Mouse (Mus musculus) ES-E14 (cell line): ENCODE results near the gene Cltrn. TPM values are rescaled to one million over a fixed set of nuclear protein-coding genes. Genes with fewer than 3 reads are reported as not detected.

Experiments used
- DNase-seq: peaks from one replicate; pipeline ENCODE4 v3.0.0-alpha.2; 2013; ENCODE audit warnings: low read depth, low spot score
- H3K27ac ChIP-seq: 2 replicates; pipeline ENCODE4 v1.5.1; 2012; ENCODE audit warnings: low read depth, mild to moderate bottlenecking, low read length, moderate library complexity, mixed read lengths; ENCODE audit not compliant: poor library complexity, insufficient read depth, severe bottlenecking
- H3K36me3 ChIP-seq: 2 replicates; pipeline ENCODE4 v1.6.1; 2012; ENCODE audit warnings: mild to moderate bottlenecking, low read length, moderate library complexity, mixed read lengths; ENCODE audit not compliant: control insufficient read depth, poor library complexity, insufficient read depth, severe bottlenecking
- H3K4me1 ChIP-seq, 2 experiments: fragments of 150-350 bp in 1 of 2; sonication (generic) in 1 of 2; 2 replicates each; pipeline ENCODE4 v1.6.1; 2012; ENCODE audit warnings: low read length in 2 of 2, mild to moderate bottlenecking in 1 of 2, mixed read lengths in 1 of 2; ENCODE audit not compliant: control insufficient read depth in 2 of 2, insufficient read depth in 2 of 2, poor library complexity in 1 of 2
- H3K4me3 ChIP-seq, 2 experiments: fragments of 150-350 bp in 1 of 2; sonication (generic) in 1 of 2; 2 replicates each; pipeline ENCODE4 v1.5.1; 2012; ENCODE audit warnings: low read length in 2 of 2, low read depth in 1 of 2, mild to moderate bottlenecking in 1 of 2, mixed read lengths in 1 of 2; ENCODE audit not compliant: insufficient read depth in 1 of 2, poor library complexity in 1 of 2, severe bottlenecking in 1 of 2
- H3K9ac ChIP-seq: 2 replicates; pipeline ENCODE4 v1.6.1; 2012; ENCODE audit warnings: low read depth, mild to moderate bottlenecking, low read length, mixed read lengths; ENCODE audit not compliant: poor library complexity, insufficient read depth, severe bottlenecking
- H3K9me3 ChIP-seq: fragments of 150-350 bp; sonication (generic); 2 replicates; pipeline ENCODE4 v1.6.1; 2012; ENCODE audit warnings: low read depth, mild to moderate bottlenecking, low read length; ENCODE audit not compliant: control insufficient read depth, insufficient read depth
- CHD2 ChIP-seq: IDR thresholded peaks from 2 replicates; pipeline ENCODE4 v1.6.1; 2014; ENCODE audit warnings: mild to moderate bottlenecking, low read depth, low read length, inconsistent platforms
- HCFC1 ChIP-seq: IDR thresholded peaks from 2 replicates; pipeline ENCODE4 v1.6.1; 2012; ENCODE audit warnings: low read length, inconsistent platforms, borderline replicate concordance; ENCODE audit not compliant: insufficient read depth
- MAFK ChIP-seq: IDR thresholded peaks from 2 replicates; pipeline ENCODE4 v1.6.1; 2014; ENCODE audit warnings: mild to moderate bottlenecking, low read depth, low read length, inconsistent platforms; ENCODE audit not compliant: insufficient read depth
- ZC3H11A ChIP-seq: IDR thresholded peaks from 2 replicates; pipeline ENCODE4 v1.6.1; 2012; ENCODE audit warnings: low read depth, mild to moderate bottlenecking, inconsistent platforms, low read length, borderline replicate concordance
- ZNF384 ChIP-seq: IDR thresholded peaks from 2 replicates; pipeline ENCODE4 v1.6.1; 2012; ENCODE audit warnings: low read depth, low read length, inconsistent platforms
- in situ Hi-C, 2 experiments: fragments of 600-800 bp; cut with MboI; formaldehyde crosslinking; loops; one replicate each; pipeline ENCODE4 v1.15.1; 2025; ENCODE audit warnings: low sequenced_read_pairs in 2 of 2, inconsistent platforms in 1 of 2; ENCODE audit not compliant: unreplicated experiment in 2 of 2
- total RNA-seq: library from RNA; depleted of rRNA; stranded (reverse); fragments of 300-350 nt; gene quantifications from 2 replicates; pipeline ENCODE4 v1.2.3, GENCODE M21; 2012

The Cltrn gene
- total RNA-seq, 1 experiment = not detected

DNA sequence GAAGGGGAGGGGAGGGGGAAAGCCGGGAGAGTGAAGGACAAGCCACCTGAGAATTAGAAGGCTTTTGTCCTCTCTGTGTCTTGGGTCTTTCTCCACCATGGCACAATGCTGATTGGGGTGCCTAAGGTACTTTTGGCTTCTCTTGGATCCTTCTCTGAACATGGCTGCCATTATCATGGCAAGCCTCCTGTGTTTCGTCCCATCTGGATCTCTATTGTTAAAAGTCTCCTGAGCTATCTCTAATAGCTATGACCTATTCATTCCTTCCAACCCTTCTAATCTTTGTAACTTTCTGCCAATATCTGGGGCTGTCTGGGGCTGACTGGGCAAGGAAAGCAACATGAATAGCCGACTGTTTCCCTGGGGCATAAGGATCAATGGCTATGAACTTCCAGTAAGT lies 30.1 kb upstream of the Cltrn start:
- DNase-seq = no peak
- no peak for TF ChIP-seq HCFC1
- no peak for TF ChIP-seq ZC3H11A
- TF ChIP-seq ZNF384 = no peak
- no peak for TF ChIP-seq MAFK
- TF ChIP-seq CHD2 = no peak
- H3K9me3 ChIP-seq = no peaks in the 10 kb centered on the region
- in situ Hi-C loops = no loop called here
- H3K36me3 ChIP-seq = no peaks in the 10 kb centered on the region
- H3K4me3 ChIP-seq = no peak overlapping the region
- H3K9ac ChIP-seq = no peak overlapping the region
- H3K27ac ChIP-seq = no peak overlapping the region
- no peaks in the 10 kb centered on the region for H3K4me1 ChIP-seq

DNA sequence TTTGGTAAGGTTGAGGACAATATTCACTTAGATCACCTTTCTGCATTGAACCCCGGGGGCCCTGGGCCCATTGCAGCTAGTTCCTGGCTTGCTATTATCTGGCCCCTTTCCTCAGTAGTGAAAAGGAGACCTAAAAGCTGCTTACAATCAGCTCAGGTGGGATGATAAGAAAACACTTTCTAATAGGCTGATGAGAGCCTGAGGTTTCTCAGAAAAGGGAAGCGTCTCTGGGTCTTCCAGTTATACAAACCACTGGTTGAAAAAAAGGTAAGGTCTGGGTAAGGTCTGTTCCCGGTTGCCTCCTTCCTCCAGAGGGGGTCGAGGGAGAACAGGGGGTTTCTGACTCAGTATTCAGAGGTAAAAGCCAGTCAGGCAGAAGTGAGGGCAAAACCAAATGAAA lies 29.6 kb upstream of the Cltrn start:
- in situ Hi-C loops = no loop called here
- H3K27ac ChIP-seq = no peak overlapping the region
- no peaks in the 10 kb centered on the region for H3K4me1 ChIP-seq
- H3K36me3 ChIP-seq = no peaks in the 10 kb centered on the region
- H3K9me3 ChIP-seq = no peaks in the 10 kb centered on the region
- no peak for TF ChIP-seq ZC3H11A
- TF ChIP-seq CHD2 = no peak
- no peak for TF ChIP-seq HCFC1
- no peak for TF ChIP-seq MAFK
- TF ChIP-seq ZNF384 = no peak
- H3K4me3 ChIP-seq = no peak overlapping the region
- H3K9ac ChIP-seq = no peak overlapping the region
- no peak for DNase-seq

DNA sequence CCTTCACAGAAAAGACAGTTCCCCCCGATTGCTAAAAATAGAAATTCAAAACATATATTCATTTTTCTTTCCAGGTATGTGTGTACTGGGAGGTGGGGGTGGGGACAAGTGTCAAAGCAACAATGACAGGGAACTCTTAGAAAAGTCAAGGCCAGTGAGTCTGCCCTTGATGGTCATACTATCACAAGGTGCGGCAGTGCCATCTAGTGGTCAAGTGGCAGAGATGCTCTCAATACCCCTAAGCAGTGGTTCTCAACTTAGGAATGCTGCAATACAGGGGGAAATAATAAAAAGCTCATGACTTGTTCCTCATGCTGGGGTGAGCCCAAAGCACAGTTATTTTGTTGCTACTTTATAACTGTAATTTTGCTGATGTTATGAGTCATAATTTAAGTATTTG lies 22.4 kb upstream of the Cltrn start:
- in situ Hi-C loops = no loop called here

DNA sequence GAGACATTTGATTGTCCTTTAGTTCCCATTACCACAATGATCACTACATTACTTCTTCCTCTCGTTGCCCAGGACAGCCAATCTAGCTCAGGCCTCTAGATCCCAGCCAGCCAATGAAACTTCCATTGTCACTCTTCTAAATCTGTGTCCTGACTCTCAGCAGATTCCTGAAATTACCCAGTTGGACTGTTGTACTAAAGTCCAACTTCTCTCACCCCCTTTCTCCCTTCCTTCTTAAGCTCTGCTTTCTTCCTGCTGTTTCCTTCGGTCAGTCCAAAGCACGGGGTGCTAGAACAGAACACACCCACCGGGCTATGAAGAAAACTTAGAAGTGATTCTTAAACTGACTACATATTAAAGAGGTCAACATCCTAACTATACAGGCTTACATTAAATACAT lies 19.7 kb upstream of the Cltrn start:
- in situ Hi-C loops = no loop called here
- H3K4me3 ChIP-seq = no peak overlapping the region
- no peak overlapping the region for H3K9ac ChIP-seq
- no peak for DNase-seq
- H3K4me1 ChIP-seq = no peaks in the 10 kb centered on the region
- TF ChIP-seq ZC3H11A (no peak), HCFC1 (no peak), MAFK (no peak), ZNF384 (no peak), CHD2 (no peak)
- H3K9me3 ChIP-seq = no peaks in the 10 kb centered on the region
- peaks cover 10% of the 10 kb centered on the region for H3K36me3 ChIP-seq
- H3K27ac ChIP-seq = no peak overlapping the region

More for the DNA sequence above, 22.4 kb upstream of the Cltrn start:
- no peak overlapping the region for H3K27ac ChIP-seq
- H3K9ac ChIP-seq = no peak overlapping the region
- H3K36me3 ChIP-seq = no peaks in the 10 kb centered on the region
- no peaks in the 10 kb centered on the region for H3K4me1 ChIP-seq
- no peaks in the 10 kb centered on the region for H3K9me3 ChIP-seq
- DNase-seq = peak; percentile 50
- TF ChIP-seq CHD2 (no peak), HCFC1 (no peak), ZNF384 (no peak), ZC3H11A (no peak), MAFK (no peak)
- no peak overlapping the region for H3K4me3 ChIP-seq
